Mouse (Mus musculus) megakaryocyte, embryonic 14.5 days (primary cell): ENCODE data around the gene Kcnj6.

Source experiments
- FLI1 ChIP-seq: IDR thresholded peaks from 2 replicates; pipeline ENCODE4 v1.6.1; 2012; ENCODE audit warnings: low read length, inconsistent platforms, mixed read lengths
- GATA1 ChIP-seq: IDR thresholded peaks from 3 replicates; pipeline ENCODE4 v1.6.1; 2012; ENCODE audit warnings: mixed read lengths, low read length, inconsistent platforms, borderline replicate concordance

- TF ChIP-seq FLI1 (no peak), GATA1 (no peak)
These were observed 200.1 kb downstream of the Kcnj6 start for GRCm38 (mm10) chr16:94797366-94797765.
